18 mouse cellular contexts compared by ENCODE assay signal in genomic region chr12:92013979-92014378, GRCm38 (mm10).
DNase-seq lines count a peak whose midpoint lies in the region; ATAC-seq lines count a peak whose summit lies in the region.
"Had no signal": no experiment of that assay in that cellular context is flagged by ENCODE, and none has a peak within 500 bp of the region (broad histone marks: within the 10 kb centered on the region; RNA-seq: fewer than 3 reads in every experiment).

No protein-coding gene starts in this region.

- intact Hi-C loops in heart, postnatal 10 days (cut with DNase I) = no loop called here

- no peaks in the 10 kb centered on the region for H3K27me3 ChIP-seq in limb, embryonic 12.5 days
- H3K27me3 ChIP-seq in limb, embryonic 10.5 days (ENCODE audit: low read depth, poor library complexity, severe bottlenecking) = no peaks in the 10 kb centered on the region
- H3K27me3 ChIP-seq in liver, embryonic 12.5 days (replicated peaks) = no peaks in the 10 kb centered on the region
- H3K27me3 ChIP-seq: heart, embryonic 13.5 days; intestine, embryonic 15.5 days; liver, embryonic 15.5 days; lung, embryonic 15.5 days; megakaryocyte, embryonic 14.5 days; stomach, embryonic 15.5 days had no signal

- no peak overlapping the region for H3K4me3 ChIP-seq in limb, embryonic 12.5 days (replicated peaks)
- H3K4me3 ChIP-seq in limb, embryonic 10.5 days = no peak overlapping the region
- H3K4me3 ChIP-seq in liver, embryonic 12.5 days = no peak overlapping the region
- H3K4me3 ChIP-seq: embryonic facial prominence, embryonic 13.5 days; heart, embryonic 13.5 days; hindbrain, embryonic 10.5 days; intestine, embryonic 15.5 days; liver, embryonic 15.5 days; lung, embryonic 15.5 days; megakaryocyte, embryonic 14.5 days; stomach, embryonic 15.5 days had no signal

- no peak overlapping the region for H3K4me2 ChIP-seq in limb, embryonic 12.5 days
- H3K4me2 ChIP-seq in liver, embryonic 12.5 days = no peak overlapping the region
- H3K4me2 ChIP-seq: embryonic facial prominence, embryonic 13.5 days; heart, embryonic 13.5 days; intestine, embryonic 15.5 days; liver, embryonic 15.5 days; lung, embryonic 15.5 days; stomach, embryonic 15.5 days had no signal

- DNase-seq in heart, adult 11 months = peak; percentile 7
- DNase-seq in heart, postnatal 10 days = no peak
- DNase-seq in limb, embryonic 10.5 days (ENCODE audit: low spot score) = no peak
- peak; percentile 51 for DNase-seq in embryo, embryonic 10 days (ENCODE audit: low spot score)
- peak; percentile 42 for DNase-seq in embryo, embryonic 11 days
- no peak for DNase-seq in layer of hippocampus, postnatal 14 days (ENCODE audit: low spot score in 2 of 2)

- no peak overlapping the region for H3K27ac ChIP-seq in limb, embryonic 12.5 days
- H3K27ac ChIP-seq in limb, embryonic 10.5 days = no peak overlapping the region
- no peak overlapping the region for H3K27ac ChIP-seq in liver, embryonic 12.5 days
- H3K27ac ChIP-seq: embryonic facial prominence, embryonic 13.5 days; heart, embryonic 13.5 days; hindbrain, embryonic 10.5 days; hindbrain, postnatal 0 days; intestine, embryonic 15.5 days; liver, embryonic 15.5 days; lung, embryonic 15.5 days; stomach, embryonic 15.5 days had no signal

- no peaks in the 10 kb centered on the region for H3K36me3 ChIP-seq in limb, embryonic 12.5 days
- no peaks in the 10 kb centered on the region for H3K36me3 ChIP-seq in limb, embryonic 10.5 days
- H3K36me3 ChIP-seq in liver, embryonic 12.5 days = no peaks in the 10 kb centered on the region
- H3K36me3 ChIP-seq: embryonic facial prominence, embryonic 13.5 days; heart, embryonic 13.5 days; hindbrain, embryonic 10.5 days; intestine, embryonic 15.5 days; liver, embryonic 15.5 days; lung, embryonic 15.5 days; stomach, embryonic 15.5 days had no signal

- H3K9ac ChIP-seq in limb, embryonic 12.5 days (replicated peaks) = no peak overlapping the region
- H3K9ac ChIP-seq in liver, embryonic 12.5 days = no peak overlapping the region
- H3K9ac ChIP-seq: embryonic facial prominence, embryonic 13.5 days; heart, embryonic 13.5 days; intestine, embryonic 15.5 days; liver, embryonic 15.5 days; lung, embryonic 15.5 days; stomach, embryonic 15.5 days had no signal

- H3K4me1 ChIP-seq in limb, embryonic 12.5 days (replicated peaks) = no peaks in the 10 kb centered on the region
- peaks cover 8% of the 10 kb centered on the region; the same call in 1 of the 2 replicates for H3K4me1 ChIP-seq in limb, embryonic 10.5 days
- H3K4me1 ChIP-seq in liver, embryonic 12.5 days = no peaks in the 10 kb centered on the region
- H3K4me1 ChIP-seq: embryonic facial prominence, embryonic 13.5 days; heart, embryonic 13.5 days; hindbrain, embryonic 10.5 days; intestine, embryonic 15.5 days; liver, embryonic 15.5 days; lung, embryonic 15.5 days; megakaryocyte, embryonic 14.5 days; stomach, embryonic 15.5 days had no signal

- WGBS in limb, embryonic 12.5 days = 72% methylated on average over 8 of the region's 8 CpGs
- 74% methylated on average over 8 of the region's 8 CpGs for WGBS in limb, embryonic 10.5 days
- WGBS in liver, embryonic 12.5 days (ENCODE audit: insufficient replicate concordance) = 70% methylated on average over 8 of the region's 8 CpGs

- 0 out of 2 replicates have a peak, but pooled peaks have one; percentile 76 for ATAC-seq in limb, embryonic 12.5 days (ENCODE audit: insufficient number of reproducible peaks, insufficient read depth, low FRiP score, low TSS enrichment, low read depth)
- no peak for ATAC-seq in liver, embryonic 12.5 days
- ATAC-seq: CD4-positive, CD25-positive, alpha-beta regulatory T cell, adult 4 months; hindbrain, postnatal 0 days; intestine, embryonic 15.5 days had no signal

- no peaks in the 10 kb centered on the region for H3K9me3 ChIP-seq in limb, embryonic 12.5 days
- H3K9me3 ChIP-seq in limb, embryonic 10.5 days (replicated peaks) = no peaks in the 10 kb centered on the region
- H3K9me3 ChIP-seq in liver, embryonic 12.5 days (replicated peaks) = no peaks in the 10 kb centered on the region
- H3K9me3 ChIP-seq: embryonic facial prominence, embryonic 13.5 days; heart, embryonic 13.5 days; hindbrain, embryonic 10.5 days; intestine, embryonic 15.5 days; liver, embryonic 15.5 days; lung, embryonic 15.5 days; stomach, embryonic 15.5 days had no signal

Comparison
In these comparisons a context has a peak if more than half of its experiments do, and no peak if none do; other contexts are left out.
1. DNase-seq: peak in heart, adult 11 months (single experiment), embryo, embryonic 10 days (single experiment) and embryo, embryonic 11 days (single experiment); none in heart, postnatal 10 days (0 of 2), limb, embryonic 10.5 days (single experiment) and layer of hippocampus, postnatal 14 days (0 of 2).